Mouse (Mus musculus): Measurements from ENCODE around the gene Ngb.

DNA sequence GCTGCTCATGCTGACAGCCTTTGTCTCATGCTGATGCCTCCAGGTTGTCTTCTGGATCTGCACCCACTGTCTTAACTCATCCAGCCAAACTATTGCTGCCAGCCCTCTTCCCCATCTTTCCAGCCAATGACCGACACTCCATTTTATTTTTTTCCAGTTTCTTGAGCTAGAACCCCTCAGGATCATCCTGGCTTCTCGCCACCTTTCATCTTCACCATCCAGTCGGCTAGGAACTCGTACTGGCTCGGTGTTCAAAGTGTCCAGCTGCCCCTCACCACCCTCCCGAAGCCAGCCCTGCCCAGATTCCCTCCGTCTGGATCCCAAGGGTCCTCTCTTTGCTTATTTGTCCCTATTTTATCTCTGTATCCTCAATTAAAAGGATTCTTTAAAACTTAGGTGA, 47.5 kb downstream of the Ngb start:
- TF ChIP-seq CTCF (IDR thresholded peaks at IDR 0.05; ENCODE audit: control insufficient read depth, insufficient read depth, insufficient read length) (no peak), CEBPB (IDR thresholded peaks at IDR 0.05; ENCODE audit: low read depth) (no peak), MAX (IDR thresholded peaks at IDR 0.05) (no peak), MYOG (IDR thresholded peaks at IDR 0.05; ENCODE audit: control insufficient read depth, extremely low read depth, insufficient read length) (no peak), FOSL1 (IDR thresholded peaks at IDR 0.05; ENCODE audit: insufficient read depth, low read length, poor library complexity, severe bottlenecking) (no peak)

Data from C2C12 (cell line).